ENCODE assay signal across 14 mouse cellular contexts in genomic region chr16:30642229-30642628, GRCm38 (mm10). TPM values are rescaled to one million over a fixed set of nuclear protein-coding genes. Genes with fewer than 3 reads are reported as not detected.
DNase-seq lines count a peak whose midpoint lies in the region; ATAC-seq and TF ChIP-seq lines count a peak whose summit lies in the region.
"Had no signal": no experiment of that assay in that cellular context is flagged by ENCODE, and none has a peak within 500 bp of the region (broad histone marks: within the 10 kb centered on the region; RNA-seq: fewer than 3 reads in every experiment).

No protein-coding gene starts in this region.

- 89% methylated on average over 3 of the region's 3 CpGs for WGBS in kidney, postnatal 0 days
- WGBS in kidney, embryonic 16.5 days = 84% methylated on average over 3 of the region's 3 CpGs

- no peaks in the 10 kb centered on the region for H3K9me3 ChIP-seq in kidney, postnatal 0 days (replicated peaks; ENCODE audit: low read length)
- peaks cover 3% of the 10 kb centered on the region for H3K9me3 ChIP-seq in kidney, embryonic 16.5 days (ENCODE audit: low read length)
- H3K9me3 ChIP-seq: hindbrain, embryonic 13.5 days; liver, embryonic 15.5 days had no signal

- ATAC-seq in kidney, postnatal 0 days (replicated peaks; ENCODE audit: low FRiP score, low read depth) = no peak
- no peak for ATAC-seq in kidney, embryonic 16.5 days (ENCODE audit: low FRiP score, low TSS enrichment)

- H3K4me3 ChIP-seq in kidney, postnatal 0 days (replicated peaks; ENCODE audit: low read depth, low read length) = no peak overlapping the region
- no peak overlapping the region for H3K4me3 ChIP-seq in kidney, embryonic 16.5 days (ENCODE audit: low read length)
- H3K4me3 ChIP-seq: hindbrain, embryonic 13.5 days; liver, embryonic 15.5 days; neural tube, embryonic 13.5 days had no signal

- no peak for DNase-seq in kidney, postnatal 0 days (ENCODE audit: low spot score)
- DNase-seq in thymus, postnatal 4 days = peak; percentile 36
- DNase-seq in thymus, postnatal 25 days = no peak
- peak; percentile 89 for DNase-seq in ZHBTc4 (ENCODE audit: low read depth, low spot score)
- DNase-seq in urinary bladder, adult 18-20 months (ENCODE audit: low spot score in 2 of 2) = no peak
- DNase-seq in adrenal gland, postnatal 14 days = no peak
- DNase-seq: cerebellum, postnatal 10 days; kidney, adult 9 months; spleen, adult 18-20 months had no signal

- no peaks in the 10 kb centered on the region for H3K4me1 ChIP-seq in kidney, postnatal 0 days (replicated peaks; ENCODE audit: insufficient read depth, low read length)
- H3K4me1 ChIP-seq in kidney, embryonic 16.5 days (ENCODE audit: insufficient read depth, low read length) = peaks cover 15% of the 10 kb centered on the region

- H3K36me3 ChIP-seq in kidney, postnatal 0 days (ENCODE audit: insufficient read depth, low read length) = no peaks in the 10 kb centered on the region
- no peaks in the 10 kb centered on the region for H3K36me3 ChIP-seq in kidney, embryonic 16.5 days (ENCODE audit: insufficient read depth, low read length)
- H3K36me3 ChIP-seq: G1E; hindbrain, embryonic 13.5 days; liver, embryonic 15.5 days; neural tube, embryonic 13.5 days had no signal

- H3K27ac ChIP-seq in kidney, postnatal 0 days = no peak overlapping the region
- no peak overlapping the region for H3K27ac ChIP-seq in kidney, embryonic 16.5 days (ENCODE audit: low read length)
- H3K27ac ChIP-seq: hindbrain, embryonic 13.5 days; liver, embryonic 15.5 days; neural tube, embryonic 13.5 days had no signal

- no peak overlapping the region for H3K4me2 ChIP-seq in kidney, postnatal 0 days (ENCODE audit: low read length)
- H3K4me2 ChIP-seq in kidney, embryonic 16.5 days (replicated peaks; ENCODE audit: low read depth, low read length) = no peak overlapping the region
- H3K4me2 ChIP-seq: hindbrain, embryonic 13.5 days; liver, embryonic 15.5 days; neural tube, embryonic 13.5 days had no signal

- no peak overlapping the region for H3K9ac ChIP-seq in kidney, postnatal 0 days (ENCODE audit: low read depth, low read length)
- H3K9ac ChIP-seq in kidney, embryonic 16.5 days (replicated peaks; ENCODE audit: low read length) = no peak overlapping the region
- H3K9ac ChIP-seq: hindbrain, embryonic 13.5 days; liver, embryonic 15.5 days; neural tube, embryonic 13.5 days had no signal

- TF ChIP-seq CTCF in kidney, postnatal 0 days (IDR thresholded peaks at IDR 0.05; ENCODE audit: low read depth) = peak; percentile 27; the same call in 1 of the 2 replicates

- no peaks in the 10 kb centered on the region for H3K27me3 ChIP-seq in kidney, postnatal 0 days (ENCODE audit: insufficient read depth, low read length)
- H3K27me3 ChIP-seq in kidney, embryonic 16.5 days (ENCODE audit: insufficient read depth, low read length) = no peaks in the 10 kb centered on the region
- H3K27me3 ChIP-seq: hindbrain, embryonic 13.5 days; liver, embryonic 15.5 days; neural tube, embryonic 13.5 days had no signal

RNA-seq across cellular contexts. Expression of gene Fam43a, which starts 42.7 kb away (rescaled TPM):
- 18.5 and 19.9 TPM in 2 replicates for polyA plus RNA-seq in kidney, postnatal 0 days (2015; fragmentation: Nextera tagmentation; extraction: Ambion mirVana)
- 25.2 and 26.0 TPM in 2 replicates for polyA plus RNA-seq in kidney, embryonic 16.5 days (2015; fragmentation: Nextera tagmentation; extraction: Ambion mirVana)
- 33.6 and 48.4 TPM in 2 replicates for total RNA-seq in adrenal gland, postnatal 14 days (2021)
- total RNA-seq: G1E had no signal

RNA-seq across cellular contexts. Expression of gene Lsg1, which starts 54.8 kb away (rescaled TPM):
- 55.3 and 59.3 TPM in 2 replicates for polyA plus RNA-seq in kidney, postnatal 0 days (2015; fragmentation: Nextera tagmentation; extraction: Ambion mirVana)
- polyA plus RNA-seq in kidney, embryonic 16.5 days (2015; fragmentation: Nextera tagmentation; extraction: Ambion mirVana) = 62.2 and 69.0 TPM in 2 replicates
- 31.0 and 33.2 TPM in 2 replicates for total RNA-seq in adrenal gland, postnatal 14 days (2021)

Comparison
In these comparisons a context has a peak if more than half of its experiments do, and no peak if none do; other contexts are left out.
1. DNase-seq: peak in thymus, postnatal 4 days (single experiment) and ZHBTc4 (single experiment); none in kidney, postnatal 0 days (single experiment), thymus, postnatal 25 days (single experiment), urinary bladder, adult 18-20 months (0 of 2) and adrenal gland, postnatal 14 days (single experiment).